Mouse (Mus musculus) hindbrain, postnatal 0 days (tissue): ENCODE measurements around the gene Wdr59. TPM values are rescaled to one million over a fixed set of nuclear protein-coding genes. Genes with fewer than 3 reads are reported as not detected.
"Not testable (repeated sequence)": the region's sequence is repeated elsewhere in the genome, so short reads cannot be mapped to it uniquely, and the experiment has no call there.

Experiments
- ATAC-seq: fragments of 200-750 bp; cut with Nextera tagmentation; 2 replicates; pipeline ENCODE4 v1.8.0; 2017; ENCODE audit warnings: mild to moderate bottlenecking, moderate TSS enrichment, moderate library complexity
- DNase-seq: peaks from one replicate; pipeline ENCODE4 v3.0.0-alpha.2; 2015; ENCODE audit warnings: low spot score
- H3K27ac ChIP-seq: fragments of 300-500 bp; sonication (generic); 2 replicates; pipeline ENCODE4 v1.5.1; 2014; ENCODE audit warnings: mild to moderate bottlenecking
- H3K27me3 ChIP-seq: fragments of 300-500 bp; sonication (generic); 2 replicates; pipeline ENCODE4 v1.6.1; 2014; ENCODE audit warnings: low read length, mixed read lengths; ENCODE audit not compliant: insufficient read depth
- H3K36me3 ChIP-seq: fragments of 300-500 bp; sonication (generic); 2 replicates; pipeline ENCODE4 v1.6.1; 2014; ENCODE audit warnings: low read length, mixed read lengths; ENCODE audit not compliant: insufficient read depth
- H3K4me1 ChIP-seq: fragments of 300-500 bp; sonication (generic); 2 replicates; pipeline ENCODE4 v1.6.1; 2014; ENCODE audit warnings: antibody characterized with exemption, low read length, mixed read lengths; ENCODE audit not compliant: insufficient read depth
- H3K4me2 ChIP-seq: fragments of 300-500 bp; sonication (generic); 2 replicates; pipeline ENCODE4 v1.6.1; 2014; ENCODE audit warnings: low read depth, mild to moderate bottlenecking, low read length, moderate library complexity, mixed read lengths
- H3K4me3 ChIP-seq: fragments of 300-500 bp; sonication (generic); 2 replicates; pipeline ENCODE4 v1.5.1; 2014; ENCODE audit warnings: low read length
- H3K9ac ChIP-seq: fragments of 300-500 bp; sonication (generic); replicated peaks from 2 replicates; pipeline ENCODE4 v1.6.1; 2014; ENCODE audit warnings: mild to moderate bottlenecking, low read length, moderate library complexity, mixed read lengths
- H3K9me3 ChIP-seq: fragments of 300-500 bp; sonication (generic); 2 replicates; pipeline ENCODE4 v1.6.1; 2016; ENCODE audit warnings: low read length, mixed read lengths
- CTCF ChIP-seq: IDR thresholded peaks from 2 replicates; pipeline ENCODE4 v1.5.1; 2016; ENCODE audit warnings: antibody characterized with exemption, control low read depth, low read depth
- WGBS: fragments of 180-500 bp; shearing (Covaris S2); extraction: QIAGEN DNeasy Blood & Tissue Kit; methylation state at CpG from one replicate; pipeline ENCODE4 v1.1.7; 2014; 5-methylcytosine and 5-hydroxymethylcytosine counted together
- polyA plus RNA-seq: library from polyadenylated mRNA; unstranded; fragments of >200 nt; fragmentation: Nextera tagmentation; extraction: Ambion mirVana; gene quantifications from 2 replicates; pipeline ENCODE4 v1.2.1, GENCODE M21; 2015
- total RNA-seq: library from RNA; depleted of rRNA; stranded (reverse); fragments of >200 nt; gene quantifications from 2 replicates; pipeline ENCODE4 v1.2.3, GENCODE M21; 2014

Wdr59 gene
- total and polyA plus RNA-seq, 2 experiments from 2014 or later: 6.4 to 15.0 TPM

- Histone ChIP-seq H3K9ac (no peak overlapping the region), H3K27me3 (no peaks in the 10 kb centered on the region), H3K36me3 (no peaks in the 10 kb centered on the region), H3K4me3 (no peak overlapping the region), H3K9me3 (no peaks in the 10 kb centered on the region), H3K4me2 (no peak overlapping the region), H3K4me1 (no peaks in the 10 kb centered on the region), H3K27ac (no peak overlapping the region)
- DNase-seq (no peak), ATAC-seq (no peak)
- TF ChIP-seq CTCF: no peak
- WGBS: 57% methylated on average over 8 of the region's 8 CpGs
Observed at GRCm38 (mm10) chr8:111513446-111513845, 8.4 kb downstream of the Wdr59 start.

GRCm38 (mm10) chr8:111512941-111513340 lies 9.0 kb downstream of the Wdr59 start:
- H3K4me3 ChIP-seq: no peak overlapping the region
- DNase-seq (no peak), ATAC-seq (no peak)
- 67% methylated on average over 7 of the region's 7 CpGs for WGBS
- no peaks in the 10 kb centered on the region for H3K4me1 ChIP-seq
- no peak overlapping the region for H3K9ac ChIP-seq
- H3K27me3 ChIP-seq: no peaks in the 10 kb centered on the region
- no peaks in the 10 kb centered on the region for H3K9me3 ChIP-seq
- no peak overlapping the region for H3K27ac ChIP-seq
- H3K36me3 ChIP-seq: no peaks in the 10 kb centered on the region
- no peak overlapping the region for H3K4me2 ChIP-seq
- TF ChIP-seq CTCF: no peak

DNA sequence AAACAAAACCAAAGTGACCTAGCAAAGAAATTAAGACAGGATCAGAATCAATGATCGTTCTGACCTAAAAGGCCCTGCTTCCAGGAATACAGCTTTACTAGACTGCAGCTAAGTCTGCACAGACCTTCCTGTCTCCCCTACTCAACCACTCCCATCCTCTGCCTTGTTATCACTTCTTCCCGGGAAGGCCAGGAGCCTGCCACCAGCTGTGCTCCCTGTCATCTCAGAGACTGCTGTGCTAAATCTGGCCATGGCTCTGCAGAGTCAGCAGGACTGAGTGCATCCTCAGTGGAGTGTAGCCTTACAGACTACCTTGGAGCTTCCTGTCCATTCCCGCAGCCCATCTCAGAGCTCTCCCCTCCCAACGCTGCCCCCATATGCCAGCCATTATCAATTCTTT lies 11.5 kb downstream of the Wdr59 start:
- Histone ChIP-seq H3K4me2 (no peak overlapping the region), H3K9ac (no peak overlapping the region), H3K36me3 (no peaks in the 10 kb centered on the region), H3K27me3 (no peaks in the 10 kb centered on the region), H3K27ac (no peak overlapping the region), H3K4me1 (no peaks in the 10 kb centered on the region), H3K9me3 (no peaks in the 10 kb centered on the region), H3K4me3 (no peak overlapping the region)
- ATAC-seq (no peak), DNase-seq (no peak)
- TF ChIP-seq CTCF: no peak
- WGBS: 57% methylated on average over 4 of the region's 4 CpGs

GRCm38 (mm10) chr8:111509278-111509677 lies 12.6 kb downstream of the Wdr59 start:
- H3K4me2 ChIP-seq: no peak overlapping the region
- ATAC-seq: no peak
- no peaks in the 10 kb centered on the region for H3K27me3 ChIP-seq
- no peak overlapping the region for H3K4me3 ChIP-seq
- H3K27ac ChIP-seq: no peak overlapping the region
- TF ChIP-seq CTCF: no peak
- no peaks in the 10 kb centered on the region for H3K4me1 ChIP-seq
- DNase-seq: no peak
- no peaks in the 10 kb centered on the region for H3K9me3 ChIP-seq
- 82% methylated on average over 11 of the region's 11 CpGs for WGBS
- no peak overlapping the region for H3K9ac ChIP-seq
- H3K36me3 ChIP-seq: no peaks in the 10 kb centered on the region

DNA sequence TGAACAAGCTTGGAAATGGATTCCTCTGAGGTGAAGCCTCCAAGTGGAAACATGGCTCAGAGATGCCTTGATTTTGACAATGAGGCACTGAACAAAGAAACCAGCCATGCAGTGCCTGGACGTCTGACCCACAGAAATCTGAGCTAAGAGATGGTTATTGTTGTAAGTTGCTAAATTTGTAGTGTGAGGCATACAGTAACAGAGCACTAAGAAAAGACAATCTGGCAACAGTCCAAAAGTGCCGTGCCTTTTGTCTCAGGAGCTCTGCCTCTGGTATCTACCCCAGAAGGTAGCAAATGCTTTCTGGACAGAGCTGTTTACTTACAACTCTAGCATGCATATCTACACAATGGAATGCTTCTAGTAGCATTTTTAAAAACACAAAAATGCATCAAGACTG lies 13.3 kb downstream of the Wdr59 start:
- H3K36me3 ChIP-seq: no peaks in the 10 kb centered on the region
- no peaks in the 10 kb centered on the region for H3K27me3 ChIP-seq
- no peak overlapping the region for H3K4me2 ChIP-seq
- DNase-seq: no peak
- H3K4me1 ChIP-seq: no peaks in the 10 kb centered on the region
- no peak overlapping the region for H3K4me3 ChIP-seq
- no peak for TF ChIP-seq CTCF
- H3K9me3 ChIP-seq: no peaks in the 10 kb centered on the region
- no peak for ATAC-seq
- no peak overlapping the region for H3K9ac ChIP-seq
- H3K27ac ChIP-seq: no peak overlapping the region
- 13% methylated on average over 2 of the region's 2 CpGs for WGBS

DNA sequence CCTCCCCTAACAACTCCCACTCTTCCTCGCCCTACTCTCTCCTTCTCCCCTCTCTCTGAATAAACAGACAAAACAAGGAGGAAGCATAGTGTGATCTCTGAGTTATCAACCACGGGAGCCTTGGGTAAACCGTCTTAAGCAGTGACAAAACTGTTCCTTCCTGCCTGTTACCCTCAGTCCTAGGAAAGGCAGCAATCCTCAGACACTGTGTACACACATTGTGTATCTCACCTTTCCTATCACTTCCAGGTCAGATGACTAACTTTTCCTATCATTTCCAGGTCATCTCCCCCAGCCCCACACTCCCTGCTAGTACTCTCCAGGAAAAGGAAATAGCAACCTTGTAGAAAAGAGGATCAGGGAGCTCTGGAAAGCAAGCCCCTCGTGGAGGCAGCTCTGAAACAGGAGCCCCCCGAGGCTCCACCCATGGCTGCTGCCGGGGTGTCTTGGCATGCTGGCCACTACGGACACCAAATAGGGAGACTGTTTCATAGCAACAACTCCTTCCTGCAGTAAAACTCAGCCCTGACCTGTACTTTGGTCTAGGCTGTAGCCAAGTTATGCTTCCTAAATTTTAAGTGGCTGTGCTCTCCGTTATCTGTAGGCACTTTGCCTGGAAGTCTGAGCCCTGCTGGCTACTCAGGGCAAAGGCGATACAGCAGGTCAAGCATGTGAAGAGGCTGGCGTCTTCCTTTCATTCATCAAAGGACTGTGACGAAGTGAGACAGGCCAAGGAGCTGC lies 20.0 kb downstream of the Wdr59 start:
- ATAC-seq (no peak), DNase-seq (no peak)
- WGBS: 67% methylated on average over 11 of the region's 11 CpGs

GRCm38 (mm10) chr8:111498249-111498648 lies 23.6 kb downstream of the Wdr59 start:
- H3K4me2 ChIP-seq, H3K27me3 ChIP-seq, H3K27ac ChIP-seq, H3K9me3 ChIP-seq, H3K4me1 ChIP-seq, H3K9ac ChIP-seq, H3K4me3 ChIP-seq, ATAC-seq, DNase-seq: not testable (repeated sequence)
- WGBS: 89% methylated on average over 5 of the region's 6 CpGs
- H3K36me3 ChIP-seq: peaks cover 32% of the 10 kb centered on the region

More for the DNA sequence above, 20.0 kb downstream of the Wdr59 start:
- no peaks in the 10 kb centered on the region for H3K4me1 ChIP-seq
- no peak overlapping the region for H3K4me2 ChIP-seq
- no peak overlapping the region for H3K4me3 ChIP-seq
- H3K27me3 ChIP-seq: no peaks in the 10 kb centered on the region
- TF ChIP-seq CTCF: no peak
- H3K36me3 ChIP-seq: peaks cover 26% of the 10 kb centered on the region
- no peaks in the 10 kb centered on the region for H3K9me3 ChIP-seq
- no peak overlapping the region for H3K9ac ChIP-seq
- no peak overlapping the region for H3K27ac ChIP-seq
